Mouse (Mus musculus) urinary bladder, adult 18-20 months (tissue): ENCODE data around the gene Iqcg.

Source experiments
- DNase-seq, 2 experiments: peaks; one replicate each; pipeline ENCODE4 v3.0.0; 2022; ENCODE audit warnings: low spot score in 2 of 2, mixed read lengths in 2 of 2

The Iqcg gene

DNA sequence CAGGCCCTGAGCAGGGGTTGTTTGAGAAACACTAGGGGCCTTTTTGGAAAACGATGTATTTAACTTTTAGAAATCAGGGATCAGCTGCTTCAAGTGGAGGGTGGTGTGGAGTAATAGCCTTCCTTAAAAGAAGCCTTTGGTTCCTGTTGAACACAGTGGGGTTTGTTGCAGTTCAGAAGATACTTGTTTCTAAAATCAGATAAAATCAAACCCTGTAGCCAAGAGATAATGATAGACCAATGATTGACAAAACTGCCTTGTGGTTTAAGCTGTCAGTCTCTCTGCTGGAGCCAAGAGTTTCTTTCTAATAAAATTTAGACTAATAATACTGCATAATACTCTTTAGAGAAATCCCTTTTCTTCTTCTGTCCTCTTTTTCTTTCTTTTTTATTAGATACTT lies 75.8 kb downstream of the Iqcg start:
- no peak for DNase-seq

DNA sequence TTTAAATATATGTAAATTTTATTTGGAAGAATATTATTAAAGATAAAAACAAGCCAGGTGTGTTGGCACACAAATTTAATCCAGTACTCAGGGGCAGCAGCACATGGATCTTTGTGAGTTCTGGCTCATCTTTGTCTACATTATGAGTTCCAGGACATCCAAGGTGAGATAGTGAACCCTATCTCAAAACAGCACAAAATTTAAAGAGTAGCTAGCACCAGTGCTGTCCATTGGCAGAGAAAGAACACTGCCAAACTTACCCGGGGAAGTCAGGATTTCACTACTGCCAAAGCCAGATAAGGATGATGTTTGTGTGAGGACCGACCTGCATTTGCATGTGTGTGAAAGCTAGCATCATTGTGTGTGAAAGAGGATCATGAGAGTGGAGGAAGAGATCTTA lies 83.0 kb downstream of the Iqcg start:
- DNase-seq = no peak

DNA sequence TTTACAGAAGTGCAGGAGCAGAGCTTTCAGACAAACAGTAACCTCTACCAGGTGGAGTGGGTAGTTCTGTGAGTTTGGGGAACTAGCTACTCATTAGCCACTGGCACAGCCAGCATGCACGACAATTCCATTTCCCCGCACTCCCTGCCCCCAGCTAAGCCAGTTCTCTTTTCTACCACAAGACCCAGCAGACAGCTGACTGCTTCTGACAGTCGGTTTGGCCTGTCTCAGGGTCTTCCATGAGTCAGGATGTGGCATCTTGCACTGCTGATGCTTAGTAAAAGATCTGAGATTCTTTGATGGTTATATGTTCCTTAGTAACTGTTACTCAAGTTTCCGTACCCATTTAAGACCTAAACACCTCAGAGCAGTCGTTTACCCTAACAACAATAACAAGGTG lies 83.5 kb downstream of the Iqcg start:
- DNase-seq = no peak
